Mouse (Mus musculus) cerebellum, postnatal 10 days (tissue): ENCODE results near the gene Mdfi.

ENCODE experiments used
- DNase-seq, 2 experiments: peaks; one replicate each; pipeline ENCODE4 v3.0.0; 2021; ENCODE audit warnings: mixed read lengths in 2 of 2

The Mdfi gene

GRCm38 (mm10) chr17:47834482-47834767 is at the start of gene Mdfi:
Mdfi (minus strand) TSS chr17:47834691.
- DNase-seq: no peak

GRCm38 (mm10) chr17:47883099-47883498 is 48.6 kb upstream of the Mdfi start:
- no peak for DNase-seq

DNA sequence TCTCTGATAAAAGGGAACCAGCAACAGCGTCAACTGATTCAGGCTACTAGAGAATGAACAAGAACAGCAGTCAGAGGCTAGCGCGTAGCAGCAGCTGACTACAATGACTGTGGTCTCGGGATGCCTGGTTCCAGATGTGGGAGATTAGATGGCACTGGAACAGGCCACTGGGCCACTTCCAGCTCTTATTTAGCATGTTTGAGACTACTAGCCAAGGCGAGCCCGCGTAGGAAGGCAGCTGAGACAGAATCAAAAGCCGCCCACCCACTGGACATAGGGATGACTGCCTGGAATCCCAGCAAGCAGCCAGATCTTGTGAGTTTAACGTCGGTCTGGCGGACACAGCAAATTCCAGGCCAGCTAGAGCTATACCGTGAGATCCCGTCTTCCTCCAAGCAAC is 46.8 kb upstream of the Mdfi start:
- peak in 1 of 2 experiments; percentile 41 for DNase-seq

DNA sequence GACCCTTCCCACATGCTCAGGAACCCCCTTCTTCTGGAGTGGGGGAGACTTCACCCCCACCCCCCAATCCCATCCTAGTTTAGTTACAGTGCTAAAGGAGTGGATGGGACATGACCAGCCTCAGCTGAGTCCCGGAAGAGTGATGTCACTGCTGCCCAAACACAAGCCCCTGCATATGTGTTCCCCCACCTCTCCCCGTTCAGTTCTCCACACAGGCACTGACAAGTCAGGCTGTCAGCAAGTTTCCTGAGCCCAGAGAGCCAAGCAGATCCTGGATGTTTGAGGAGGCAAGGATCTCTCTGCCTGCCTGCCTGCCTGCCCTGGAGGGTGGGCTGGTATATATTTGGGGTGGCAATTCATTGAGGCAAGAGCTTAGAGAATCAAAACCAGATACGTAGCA is 44.7 kb upstream of the Mdfi start:
- DNase-seq: no peak

DNA sequence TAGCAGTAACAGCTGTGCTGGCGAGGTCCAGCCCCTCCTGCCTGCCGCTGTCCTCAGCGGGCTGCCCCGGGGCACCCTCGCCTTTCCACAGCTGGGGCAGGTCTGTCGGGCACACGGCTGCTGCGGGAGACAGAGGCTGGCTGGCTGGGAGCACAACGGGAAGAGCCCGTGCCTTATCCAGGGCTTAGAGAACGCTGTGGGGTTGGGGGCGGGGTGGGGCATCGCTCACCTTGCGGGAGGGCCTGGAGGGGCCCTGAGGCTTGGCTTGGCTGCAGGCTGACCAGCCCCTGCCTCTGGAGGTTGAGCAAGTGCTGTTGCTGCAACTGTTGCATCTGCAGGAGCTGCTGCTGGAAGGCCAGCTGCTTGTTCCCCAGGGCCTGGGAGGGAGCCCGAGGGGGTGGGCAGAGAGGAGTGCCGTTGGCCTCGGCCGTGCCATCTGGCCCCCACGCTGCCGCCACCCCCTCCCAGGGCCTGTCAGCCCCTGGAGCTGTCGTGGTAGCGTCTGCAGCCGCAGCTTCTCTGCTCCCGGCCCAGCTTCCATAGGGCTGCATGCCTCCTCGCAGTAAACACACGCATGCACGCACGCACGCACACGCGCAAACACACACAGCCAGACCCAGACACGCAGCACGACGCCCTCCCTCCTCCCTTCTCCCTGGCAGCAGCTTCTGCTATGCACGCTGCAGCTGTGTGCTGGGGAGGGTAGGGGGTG is 44.0 kb upstream of the Mdfi start:
- DNase-seq: peak; percentile 75 to 78

DNA sequence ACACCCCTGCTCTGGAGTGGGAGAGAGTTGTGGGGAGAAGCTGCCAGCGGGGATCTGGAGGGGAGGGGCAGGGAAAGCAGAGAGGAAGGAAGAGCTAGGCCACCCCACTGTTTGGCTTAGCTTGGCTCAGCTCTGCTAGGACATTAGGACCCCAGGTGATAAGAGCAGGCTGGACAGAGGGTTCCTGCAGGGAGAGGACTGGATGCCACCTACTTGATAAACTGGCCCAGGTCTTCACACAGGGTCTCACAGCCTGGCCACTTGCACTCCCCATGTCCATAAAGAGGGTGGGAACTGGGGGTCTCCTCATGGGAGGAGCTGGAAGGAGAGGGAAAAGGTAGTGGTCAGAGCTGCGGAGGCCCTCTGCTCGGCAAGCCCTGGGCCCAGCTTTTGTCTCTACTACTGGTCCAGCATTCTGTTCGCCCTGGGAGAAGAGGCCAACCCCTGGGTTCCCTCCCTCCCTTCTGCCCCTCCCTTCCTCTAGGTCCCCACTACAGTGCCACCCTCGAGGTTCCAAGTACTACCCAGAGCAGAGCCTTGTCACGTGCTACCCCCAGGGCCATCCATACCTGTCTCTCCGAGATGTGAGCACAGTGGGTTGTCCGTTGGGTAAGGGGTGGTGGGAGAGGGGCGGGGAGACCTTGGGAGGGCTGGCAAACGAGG is 43.4 kb upstream of the Mdfi start:
- peak in 1 of 2 experiments; percentile 38 for DNase-seq

GRCm38 (mm10) chr17:47876776-47877714 is 42.6 kb upstream of the Mdfi start:
- peak; percentile 68 to 74 for DNase-seq

GRCm38 (mm10) chr17:47873341-47873791 is 38.9 kb upstream of the Mdfi start:
- peak; percentile 86 to 90 for DNase-seq

DNA sequence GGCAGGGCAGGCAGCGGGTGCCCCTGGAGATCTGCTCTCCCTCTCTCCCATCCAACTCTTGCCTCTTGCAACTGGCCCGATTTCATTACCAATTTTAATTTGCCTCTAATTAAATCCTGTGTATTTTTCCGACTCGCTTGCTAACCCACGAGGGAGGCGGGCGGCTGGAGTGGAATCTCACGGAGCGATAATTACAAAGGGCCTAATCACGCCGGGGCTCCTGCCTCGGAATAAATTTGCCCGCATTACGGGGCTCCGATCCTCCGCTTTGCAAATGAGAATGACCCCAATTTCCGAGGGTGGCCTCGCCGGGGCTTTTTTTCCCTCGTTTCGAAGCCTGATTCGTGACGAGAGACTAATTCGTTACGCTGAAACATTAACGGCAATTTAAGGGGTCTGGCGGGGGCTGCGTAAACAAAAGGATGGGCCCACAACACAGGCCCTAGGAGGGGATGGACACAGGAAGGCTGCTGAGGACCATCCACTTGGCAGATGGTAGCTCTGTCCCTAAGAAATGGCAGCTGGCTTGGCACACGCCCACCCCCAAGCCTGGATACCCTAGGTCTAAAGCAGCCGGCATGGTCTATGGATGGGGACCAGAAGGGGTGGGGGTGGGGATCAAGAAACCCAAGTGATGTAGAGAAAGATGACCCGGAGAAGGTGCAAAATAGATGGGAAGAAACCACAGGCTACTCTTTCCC is 38.0 kb upstream of the Mdfi start:
- DNase-seq: peak; percentile 78 to 85

DNA sequence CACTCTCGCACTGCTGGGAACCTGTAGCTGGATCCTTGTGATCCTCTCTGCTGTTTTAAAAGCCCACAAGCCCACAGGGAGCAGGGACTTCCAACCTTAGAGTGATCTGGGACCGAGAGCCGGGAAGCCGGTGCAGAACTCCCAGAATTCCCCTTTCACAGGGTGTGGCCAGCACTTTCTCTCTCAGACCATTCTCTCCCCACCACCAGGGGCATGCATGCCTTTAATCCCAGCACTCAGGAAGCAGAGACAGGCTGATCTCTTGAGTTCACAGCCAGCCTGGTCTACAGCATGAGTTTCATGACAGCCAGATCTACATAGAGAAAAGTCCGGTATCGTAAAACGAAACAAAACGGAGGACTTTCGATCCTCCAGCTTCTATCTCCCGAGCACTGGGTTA is 35.4 kb upstream of the Mdfi start:
- DNase-seq: no peak

DNA sequence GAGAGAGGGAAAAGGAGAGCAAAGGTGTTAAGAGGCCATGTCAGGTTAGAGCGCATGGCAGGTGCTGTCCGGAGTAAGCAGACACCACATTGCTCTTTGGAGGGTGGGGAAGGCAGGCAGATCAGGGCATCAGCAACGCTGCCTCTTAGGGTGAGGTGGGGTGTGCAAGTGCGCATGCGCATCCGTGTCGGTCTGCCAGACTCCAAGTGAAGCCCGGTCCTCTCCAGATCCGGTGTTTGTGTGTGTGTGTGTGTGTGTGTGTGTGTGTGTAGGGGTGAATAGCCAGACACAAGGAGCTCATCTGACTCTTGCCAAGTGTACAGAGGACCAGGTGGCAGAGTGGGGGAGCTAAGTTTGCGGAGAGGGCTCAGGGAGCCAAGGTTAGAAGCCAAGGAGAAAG is 31.5 kb upstream of the Mdfi start:
- DNase-seq: peak; percentile 83 to 85

DNA sequence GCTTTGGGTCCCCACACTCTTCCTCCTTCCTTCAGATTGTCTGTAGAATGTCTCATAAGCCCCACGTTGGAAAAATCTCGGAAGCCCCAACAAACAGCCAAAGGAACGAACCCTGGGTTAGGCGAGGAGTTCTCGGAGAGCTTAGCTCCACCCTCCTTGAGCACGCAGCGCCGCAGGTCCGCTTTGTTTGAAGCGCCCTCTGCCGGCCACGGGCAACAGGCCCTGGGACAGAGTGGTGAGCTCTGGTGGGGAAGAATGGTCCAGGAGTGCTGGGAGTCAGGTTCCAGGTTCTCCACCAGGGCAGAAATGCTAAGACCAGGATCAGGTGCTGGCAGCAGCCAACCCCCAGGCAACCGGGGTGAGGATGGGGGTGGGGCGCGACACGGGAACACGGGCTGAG is 30.0 kb upstream of the Mdfi start:
- DNase-seq: peak; percentile 94 to 95

DNA sequence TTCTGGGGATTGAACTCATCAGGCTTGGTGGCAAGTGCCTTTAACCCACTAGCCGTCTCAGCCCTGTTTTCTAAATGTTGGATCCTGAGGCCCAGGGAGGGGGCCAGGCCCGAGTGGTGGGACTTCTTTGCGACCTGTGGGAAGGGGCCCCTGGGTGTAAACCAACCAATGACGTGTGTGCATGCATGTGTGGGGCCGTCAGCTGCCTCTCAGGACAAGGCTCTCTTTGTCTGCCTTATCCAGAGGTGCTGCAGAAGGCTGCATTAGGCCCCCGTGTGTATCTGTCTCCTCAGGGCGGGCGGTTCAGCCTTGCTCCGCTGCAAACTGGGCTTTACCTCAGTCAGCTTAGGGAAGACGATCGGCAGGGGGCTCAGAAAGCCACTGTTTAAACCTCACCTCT is 28.9 kb upstream of the Mdfi start:
- peak in 1 of 2 experiments; percentile 7 for DNase-seq

GRCm38 (mm10) chr17:47863023-47863422 is 28.5 kb upstream of the Mdfi start:
- peak in 1 of 2 experiments; percentile 13 for DNase-seq

DNA sequence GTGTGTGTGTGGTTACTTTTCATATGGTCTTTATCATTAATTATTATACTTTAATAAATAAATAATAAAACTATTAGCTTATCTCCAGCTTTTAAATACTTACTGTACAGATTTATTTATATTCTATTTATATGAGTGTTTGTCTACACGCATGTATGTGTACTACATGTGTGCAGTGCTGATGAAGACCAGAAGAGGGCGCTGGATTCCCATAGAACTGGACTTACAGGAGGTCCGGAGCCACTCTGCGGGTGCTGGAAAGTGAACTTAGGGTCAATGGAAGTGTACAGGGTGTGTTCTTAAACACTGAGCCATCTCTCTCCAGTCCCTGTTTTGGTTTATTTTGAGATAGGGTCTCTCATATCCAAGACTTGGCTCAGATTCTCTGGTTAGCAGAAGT is 21.1 kb upstream of the Mdfi start:
- DNase-seq: peak in 1 of 2 experiments; percentile 6

- DNase-seq: no peak
These were observed 20.4 kb upstream of the Mdfi start for GRCm38 (mm10) chr17:47854908-47855307.

GRCm38 (mm10) chr17:47853760-47854159 is 19.3 kb upstream of the Mdfi start:
- no peak for DNase-seq

DNA sequence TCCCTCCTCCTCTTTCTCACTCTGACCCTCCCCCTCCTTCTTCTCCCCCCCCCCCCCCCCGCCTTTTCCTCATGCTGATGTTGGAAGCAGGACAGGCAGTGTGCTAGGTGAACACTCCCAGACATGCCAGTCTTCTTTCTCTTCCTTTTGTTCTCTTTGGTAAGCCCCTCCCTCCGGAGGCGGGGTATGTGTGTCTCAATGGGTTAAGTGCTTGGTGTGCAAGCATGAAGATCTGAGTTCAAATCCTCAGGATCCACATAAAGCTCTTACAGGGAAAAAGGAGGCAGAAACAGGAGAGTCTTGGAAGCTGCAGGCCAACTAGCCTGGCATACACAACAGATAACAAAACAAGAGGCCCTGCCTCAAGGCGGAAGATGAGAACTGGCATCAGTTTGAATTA is 18.8 kb upstream of the Mdfi start:
- no peak for DNase-seq

- peak in 1 of 2 experiments; percentile 20 for DNase-seq
These were observed 17.4 kb upstream of the Mdfi start for GRCm38 (mm10) chr17:47851798-47852360.

DNA sequence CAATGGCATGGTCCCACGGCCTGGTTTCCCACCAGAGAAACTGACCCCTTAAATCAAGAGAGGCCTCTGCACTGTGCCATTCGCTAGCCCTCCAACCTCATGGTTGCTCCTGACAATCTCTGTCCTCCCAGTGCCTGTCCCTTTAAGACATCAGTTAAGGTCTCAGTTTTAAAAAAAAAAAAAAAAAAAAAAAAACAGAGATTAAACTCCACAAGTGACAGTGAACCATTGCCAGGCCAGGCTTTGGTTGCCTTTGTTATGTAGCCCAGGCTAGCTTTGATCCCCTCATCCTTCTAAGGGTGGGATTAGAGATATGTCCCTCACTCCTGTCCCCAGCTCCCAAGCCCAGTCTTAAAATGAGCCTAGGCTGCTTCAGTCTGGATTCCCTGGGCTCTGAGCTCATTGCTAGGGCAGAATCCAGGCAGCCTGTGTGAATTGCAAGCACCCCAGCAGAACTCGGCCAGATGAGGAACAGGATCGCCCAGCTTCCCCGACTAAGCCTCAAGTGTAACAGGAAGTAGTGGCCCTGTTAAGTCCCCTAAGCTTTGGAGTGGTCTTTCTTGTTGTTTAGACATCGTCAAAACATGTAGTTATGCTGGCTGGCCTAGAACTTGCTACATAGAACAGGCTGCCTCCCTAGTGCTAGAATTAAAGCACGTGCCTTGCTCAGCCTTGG is 16.3 kb upstream of the Mdfi start:
- DNase-seq: no peak

DNA sequence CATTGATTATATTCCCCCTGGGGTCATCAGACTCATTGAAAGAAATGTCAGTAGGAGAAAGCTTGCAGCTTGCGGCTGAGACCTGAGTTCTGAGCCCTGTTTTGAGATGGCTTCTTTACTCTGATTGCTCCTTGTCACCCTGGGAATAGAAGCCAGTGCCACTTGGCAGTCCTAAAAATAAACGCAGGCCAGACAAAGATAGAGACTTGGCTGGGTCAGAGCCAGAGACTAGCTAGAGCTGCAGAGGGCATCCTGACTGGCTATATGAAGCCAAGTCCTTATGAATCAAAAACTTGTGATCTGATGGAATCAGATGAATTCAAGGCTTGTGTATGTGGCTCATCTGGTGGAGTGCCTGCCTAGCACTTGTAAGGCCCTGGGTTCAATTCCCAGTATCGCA is 15.5 kb upstream of the Mdfi start:
- DNase-seq: peak; percentile 61 to 70

- DNase-seq: no peak
These were observed 13.5 kb upstream of the Mdfi start for GRCm38 (mm10) chr17:47847985-47848384.
